Mouse (Mus musculus) erythroid progenitor cell, adult 5-6 weeks (primary cell): ENCODE results near the gene Arhgap45. TPM values are rescaled to one million over a fixed set of nuclear protein-coding genes. Genes with fewer than 3 reads are reported as not detected.
A peak's percentile ranks its signal among the peaks of the same experiment; 100 is the strongest.
"Not testable (repeated sequence)": the region's sequence is repeated elsewhere in the genome, so short reads cannot be mapped to it uniquely, and the experiment has no call there.

Experiments
- ATAC-seq: replicated peaks from 2 replicates; pipeline ENCODE4 v1.8.0; 2016; ENCODE audit warnings: moderate number of reproducible peaks, mild to moderate bottlenecking, moderate TSS enrichment, inconsistent platforms; ENCODE audit not compliant: poor library complexity, low FRiP score, severe bottlenecking
- total RNA-seq, 2 experiments: library from RNA; stranded (forward) in 1 of 2; stranded (reverse) in 1 of 2; fragments of 150-400 nt in 1 of 2; fragments of 186-747, 209-891 nt in 1 of 2; gene quantifications; 2 replicates each; pipeline versions ENCODE4 v1.2.3 to v1.2.4; 2015 to 2017; ENCODE audit warnings: low replicate concordance in 2 of 2

Gene Arhgap45
- total RNA-seq, 2 experiments from 2014 or later: 16.0 to 23.9 TPM

DNA sequence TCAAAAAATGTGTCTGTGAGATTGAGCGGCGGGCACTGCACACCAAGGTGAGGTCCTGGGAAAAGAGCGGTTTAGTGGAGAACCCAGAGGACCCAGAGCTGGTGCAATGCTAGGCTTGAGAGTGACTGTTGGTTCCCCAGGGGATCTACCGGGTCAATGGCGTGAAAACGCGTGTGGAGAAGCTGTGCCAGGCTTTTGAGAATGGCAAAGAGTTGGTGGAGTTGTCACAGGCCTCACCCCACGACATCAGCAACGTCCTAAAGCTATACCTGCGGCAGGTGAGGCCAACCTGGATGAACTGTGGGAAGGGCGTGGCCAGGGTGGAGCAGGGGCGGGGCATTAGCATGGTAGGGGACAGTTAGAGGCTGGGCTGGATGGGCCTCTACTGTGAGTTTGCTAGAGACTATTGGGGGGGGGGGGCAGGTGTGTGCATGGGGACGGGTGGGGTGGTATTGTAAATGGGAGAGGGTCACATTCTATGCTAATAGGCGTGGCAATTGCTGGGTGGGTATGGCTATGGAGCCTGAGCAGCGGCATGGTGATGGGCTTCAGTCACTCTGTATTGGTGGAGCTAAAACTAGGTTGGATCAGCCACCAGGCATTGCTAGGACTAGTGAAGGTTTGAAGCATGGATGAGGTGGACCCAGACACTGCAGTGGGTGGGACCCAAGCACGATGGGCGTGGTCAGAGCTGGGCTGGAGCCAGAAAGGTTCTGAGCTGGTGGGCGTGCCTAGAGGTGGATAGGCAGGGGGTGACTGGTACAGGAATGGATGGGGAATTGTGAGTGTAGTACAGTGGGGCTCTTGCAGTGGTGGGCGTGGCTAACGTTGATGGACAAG lies 11.4 kb downstream of the Arhgap45 start:
- ATAC-seq: no peak

DNA sequence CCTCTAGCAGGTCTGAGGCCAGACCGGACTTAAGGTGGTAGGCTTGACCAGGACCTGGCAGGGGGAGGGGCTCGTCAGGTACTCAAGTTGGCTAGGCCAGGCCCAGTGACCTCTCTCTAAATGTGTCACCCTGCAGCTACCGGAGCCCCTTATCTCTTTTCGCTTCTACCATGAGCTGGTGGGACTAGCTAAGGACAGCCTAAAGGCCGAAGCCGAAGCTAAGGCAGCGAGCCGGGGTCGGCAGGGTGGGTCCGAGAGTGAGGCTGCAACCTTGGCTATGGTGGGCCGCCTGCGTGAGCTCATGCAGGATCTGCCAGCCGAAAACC lies 12.0 kb downstream of the Arhgap45 start:
- ATAC-seq: no peak

DNA sequence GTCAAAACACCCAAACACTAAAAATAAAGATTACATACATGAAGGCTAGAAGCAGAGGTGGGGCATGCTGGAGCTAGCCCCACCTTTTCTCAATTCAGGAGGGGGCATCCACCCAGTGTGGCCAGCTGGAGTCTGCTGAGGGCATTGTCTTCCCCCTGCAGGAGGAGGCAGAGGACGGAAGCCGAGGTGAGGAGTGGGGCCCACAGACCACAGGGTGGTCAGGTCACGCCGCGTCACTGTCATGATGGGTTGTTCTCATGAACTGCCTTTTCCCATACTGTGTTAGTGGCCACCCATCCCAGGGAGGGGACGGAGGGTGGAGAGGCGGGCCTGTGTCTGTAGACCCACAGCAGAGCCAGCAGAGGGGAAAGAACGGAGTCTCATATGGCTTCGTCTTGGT lies 13.7 kb downstream of the Arhgap45 start:
- no peak for ATAC-seq

DNA sequence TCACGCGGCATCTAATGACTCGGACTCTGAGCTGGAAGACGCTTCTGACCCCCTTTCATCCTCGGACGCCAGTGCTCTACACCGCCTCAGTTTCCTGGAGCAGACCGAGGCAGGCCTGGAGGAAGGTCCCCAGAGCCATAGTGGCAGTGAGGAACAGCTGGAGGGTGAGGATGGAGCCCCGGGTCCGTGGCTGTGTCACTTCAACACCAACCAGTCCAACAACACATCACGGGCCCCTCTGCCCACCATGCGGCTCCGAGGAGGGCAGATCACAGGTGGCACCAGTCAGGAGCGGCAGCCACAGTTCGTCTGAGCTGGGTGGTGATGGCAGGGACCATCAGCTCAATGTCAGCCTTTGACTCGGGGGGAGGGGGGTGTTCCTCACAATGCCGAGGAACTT lies 14.3 kb downstream of the Arhgap45 start:
- ATAC-seq: no peak

DNA sequence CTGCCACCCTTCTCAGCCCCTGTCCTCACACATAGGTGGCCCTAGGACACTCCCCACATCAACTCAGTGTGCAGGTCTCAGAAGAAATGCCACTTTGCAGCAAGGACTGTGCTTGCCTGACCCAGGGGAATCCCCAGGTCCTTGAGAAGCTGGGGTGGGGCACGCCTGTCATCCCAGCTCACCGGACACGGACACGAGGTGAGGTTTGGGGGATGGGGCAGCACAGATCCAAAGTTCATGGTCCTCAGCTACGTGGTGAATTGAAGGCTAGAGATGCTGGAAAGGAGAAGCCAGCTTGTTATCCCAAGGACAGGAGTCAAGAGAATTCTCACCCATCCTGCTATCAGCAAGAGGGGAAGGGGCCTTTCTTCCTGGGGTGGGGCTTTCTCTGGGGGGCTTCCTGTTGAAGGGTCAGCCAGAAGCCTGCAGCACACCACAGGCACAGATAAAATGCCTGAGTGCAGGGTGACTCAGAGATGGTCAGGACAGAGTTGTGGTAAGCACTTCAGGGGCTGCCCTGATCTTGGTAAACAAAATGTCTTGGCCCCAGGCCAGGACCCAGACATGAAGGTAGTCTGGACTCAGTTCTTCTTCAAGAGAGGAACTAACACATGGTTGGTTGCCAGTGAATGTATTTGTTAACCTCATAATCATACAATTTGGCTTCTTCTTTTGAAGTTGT lies 16.5 kb downstream of the Arhgap45 start:
- no peak for ATAC-seq

DNA sequence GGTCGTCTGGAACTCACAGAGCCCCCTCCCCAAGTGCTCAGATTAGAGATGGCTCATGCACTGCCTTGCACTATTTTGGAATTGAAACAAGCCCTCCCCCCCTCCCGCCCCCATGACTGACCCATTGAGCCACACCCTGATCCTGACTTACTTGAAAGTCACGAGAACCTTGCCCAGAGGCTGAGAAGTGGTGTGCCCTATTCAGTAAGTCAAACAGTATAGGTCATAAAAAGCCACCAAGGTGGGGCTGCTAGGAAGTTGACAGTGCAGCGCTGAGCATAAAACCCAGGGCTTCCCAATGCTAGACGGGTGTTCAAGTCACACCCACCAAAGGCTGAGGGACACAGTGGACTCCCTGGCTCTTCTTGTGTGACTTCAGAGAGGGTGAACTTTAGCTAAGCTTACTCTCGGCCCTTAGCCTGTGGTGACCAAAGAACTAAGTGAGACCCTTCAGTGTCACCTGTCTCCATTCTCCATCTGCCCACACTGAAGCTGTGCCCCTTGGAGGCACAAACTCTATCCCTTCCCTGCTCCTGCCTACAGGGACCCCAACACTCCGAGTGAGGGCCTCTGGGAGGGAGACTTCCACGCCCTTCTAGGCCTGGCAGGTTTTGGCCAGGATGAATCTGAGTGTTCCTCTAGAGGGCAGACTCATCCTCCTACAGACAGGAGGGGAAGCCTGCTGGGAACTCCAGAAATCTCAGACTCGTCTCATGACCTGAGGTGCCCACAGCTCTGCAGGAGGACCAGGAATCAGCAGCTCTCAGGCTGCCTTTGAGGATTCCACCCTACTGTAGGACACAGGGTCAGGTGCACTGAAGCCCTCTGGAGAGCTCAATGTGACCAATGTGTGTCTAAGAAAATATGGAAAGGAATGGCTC lies 17.3 kb downstream of the Arhgap45 start:
- peak; percentile 49 for ATAC-seq

DNA sequence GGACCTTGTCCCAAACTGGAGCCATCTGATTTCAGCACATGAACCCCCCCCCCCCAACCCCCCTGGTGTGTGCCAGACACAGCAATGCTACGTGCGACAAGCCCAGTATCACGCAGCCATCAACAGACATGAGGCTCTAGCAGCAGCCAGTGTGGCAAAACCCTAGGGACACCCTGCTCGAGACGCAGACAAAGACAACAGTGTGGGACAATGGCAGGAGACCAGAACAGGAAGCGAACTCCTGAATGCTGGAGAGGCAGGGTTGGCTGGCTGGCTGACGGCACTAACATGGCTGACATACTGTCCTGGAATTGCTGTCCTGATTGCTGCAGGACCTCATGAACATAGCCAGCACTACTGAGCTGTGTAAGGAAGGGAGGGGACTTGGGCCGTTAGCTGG lies 18.7 kb downstream of the Arhgap45 start:
- ATAC-seq: no peak

DNA sequence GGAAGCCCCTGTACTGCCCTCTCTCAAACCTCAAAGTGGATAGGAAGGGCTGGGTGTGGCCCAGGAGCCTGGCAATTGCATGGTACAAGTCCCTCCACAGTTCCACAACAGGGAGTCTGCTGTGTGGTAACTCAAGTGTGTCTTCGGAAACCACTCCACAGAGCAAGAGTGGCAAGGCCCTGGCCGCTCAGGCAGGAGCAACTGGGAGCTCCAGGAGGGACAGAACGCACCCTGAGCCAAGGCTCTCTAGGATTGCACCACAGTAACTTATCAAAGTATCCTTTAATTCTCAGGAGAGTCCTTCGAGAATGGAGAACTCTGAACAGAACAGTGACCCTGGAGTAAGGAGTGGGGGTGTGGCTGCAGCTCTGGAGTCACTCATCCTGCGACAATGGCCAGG lies 19.2 kb downstream of the Arhgap45 start:
- no peak for ATAC-seq

DNA sequence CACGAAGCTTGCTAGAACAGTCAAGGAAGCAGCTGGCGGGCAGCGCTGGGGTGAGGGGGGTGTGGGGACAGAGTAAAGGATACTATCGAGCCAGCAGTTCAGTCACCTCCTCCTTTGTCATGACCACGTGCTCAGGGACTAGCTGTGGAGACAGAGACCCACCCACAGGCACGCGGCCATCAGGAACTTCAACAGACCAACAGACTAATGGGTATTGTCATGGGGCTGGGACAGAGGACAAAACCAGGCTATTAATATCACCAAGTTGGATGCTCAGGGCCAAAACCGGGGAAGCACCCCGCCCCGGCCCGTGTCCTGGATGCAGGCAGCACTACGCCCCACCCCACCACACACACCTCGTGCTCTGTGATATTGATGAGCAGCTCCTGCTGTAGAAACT lies 20.4 kb downstream of the Arhgap45 start:
- ATAC-seq: no peak

DNA sequence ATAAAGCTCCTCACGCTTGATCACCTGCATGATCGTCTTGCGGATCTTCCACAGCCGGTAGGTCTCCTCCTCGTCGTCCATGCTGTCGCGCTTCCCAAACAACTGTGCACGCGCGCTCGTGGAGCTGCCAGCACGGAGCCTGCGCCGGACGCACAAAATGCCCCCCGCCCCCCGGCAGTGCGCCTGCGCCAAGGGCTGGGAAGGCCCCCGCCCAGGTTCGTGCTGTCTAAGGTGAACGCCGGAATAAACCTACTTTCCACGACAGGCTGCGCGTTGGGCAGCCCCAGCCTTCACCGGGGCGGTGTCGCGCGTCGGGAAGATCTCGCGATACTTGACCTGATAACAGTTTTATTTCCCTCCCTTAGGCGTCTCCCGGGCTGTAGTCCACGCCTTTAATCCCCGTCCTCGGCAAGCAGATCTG lies 23.1 kb downstream of the Arhgap45 start, which contains the start of gene Polr2e:
Gene Polr2e (minus strand): TSS at position 237 of the 421 bp plus-strand sequence.
- peak; percentile 94 for ATAC-seq

DNA sequence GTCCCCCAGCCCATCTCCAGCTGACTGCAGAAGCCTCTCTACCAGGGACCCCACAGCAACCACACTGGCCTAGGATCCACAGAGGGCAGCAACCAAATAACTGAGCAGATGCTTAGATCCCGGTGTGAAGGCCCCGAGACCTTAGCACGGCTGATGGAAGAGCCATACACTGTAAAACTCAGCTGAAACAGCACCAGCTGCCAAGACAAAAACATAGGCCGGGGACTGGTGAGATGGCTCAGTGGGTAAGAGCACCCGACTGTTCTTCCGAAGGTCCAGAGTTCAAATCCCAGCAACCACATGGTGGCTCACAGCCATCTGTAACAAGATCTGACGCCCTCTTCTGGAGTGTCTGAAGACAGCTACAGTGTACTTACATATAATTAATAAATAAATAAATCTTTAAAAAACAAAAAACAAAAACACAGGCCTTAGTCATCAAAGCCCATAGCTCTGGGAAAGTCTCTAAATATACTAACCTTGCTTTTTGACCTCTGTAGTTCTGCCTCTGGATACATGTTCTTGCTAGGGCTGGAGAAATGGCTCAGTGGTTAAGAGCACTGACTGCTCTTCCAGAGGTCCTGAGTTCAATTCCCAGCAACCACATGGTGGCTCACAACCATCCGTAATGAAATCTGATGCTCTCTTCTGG lies 25.1 kb downstream of the Arhgap45 start:
- ATAC-seq: not testable (repeated sequence)

DNA sequence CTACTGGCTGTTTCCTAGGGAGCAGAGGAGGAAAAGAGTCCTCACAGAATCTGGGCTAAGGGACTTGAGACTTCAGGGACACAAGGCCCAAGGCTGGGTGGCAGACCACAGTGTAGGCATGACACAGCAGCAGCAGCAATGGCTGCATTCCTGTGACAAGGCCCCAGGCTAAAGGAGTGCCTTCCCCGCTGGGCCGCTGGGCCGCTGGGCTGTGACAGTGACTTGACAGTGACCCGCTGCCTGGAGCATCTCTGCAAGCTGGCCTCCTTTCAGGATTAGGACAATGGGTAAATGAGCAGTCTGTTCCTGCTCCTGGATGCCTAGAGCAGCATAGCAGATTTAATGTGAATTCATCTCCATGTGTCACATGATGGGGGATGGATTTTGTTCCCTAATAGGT lies 27.6 kb downstream of the Arhgap45 start:
- no peak for ATAC-seq

DNA sequence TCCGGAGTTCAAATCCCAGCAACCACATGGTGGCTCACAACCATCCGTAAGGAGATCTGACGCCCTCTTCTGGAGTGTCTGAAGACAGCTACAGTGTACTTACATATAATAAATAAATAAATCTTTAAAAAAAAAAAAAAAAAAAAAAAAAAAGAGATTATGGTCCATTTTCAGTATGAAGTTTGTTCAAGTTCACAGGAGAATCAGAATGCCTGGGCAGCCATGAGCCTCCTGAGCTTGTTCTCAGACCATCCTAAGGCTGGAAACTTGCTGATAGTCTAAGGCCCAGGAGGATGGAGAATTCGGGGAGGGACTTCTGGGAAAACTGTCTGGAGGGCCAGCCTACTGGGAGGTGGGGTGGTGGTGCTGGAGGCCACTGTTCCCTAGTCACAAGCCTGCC lies 28.9 kb downstream of the Arhgap45 start:
- not testable (repeated sequence) for ATAC-seq

DNA sequence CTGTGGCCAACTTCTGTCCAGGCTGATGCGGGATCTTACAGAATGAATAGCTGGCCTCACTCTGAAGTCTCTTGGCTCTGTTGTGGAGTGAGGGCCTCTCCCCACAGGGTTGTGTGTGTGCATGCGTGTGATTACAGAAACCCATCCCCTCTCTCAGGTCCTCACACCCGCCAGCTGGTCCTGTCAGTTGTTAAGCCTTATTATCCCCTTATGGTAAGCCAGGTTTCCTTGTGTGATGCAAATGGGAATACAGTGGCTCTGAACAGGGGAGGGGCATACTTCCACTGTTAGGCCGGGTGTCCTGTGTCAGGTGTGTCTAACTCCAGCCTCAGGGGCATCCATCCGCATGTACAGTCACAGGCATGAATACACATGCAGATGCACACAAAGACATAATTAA lies 29.3 kb downstream of the Arhgap45 start:
- no peak for ATAC-seq

DNA sequence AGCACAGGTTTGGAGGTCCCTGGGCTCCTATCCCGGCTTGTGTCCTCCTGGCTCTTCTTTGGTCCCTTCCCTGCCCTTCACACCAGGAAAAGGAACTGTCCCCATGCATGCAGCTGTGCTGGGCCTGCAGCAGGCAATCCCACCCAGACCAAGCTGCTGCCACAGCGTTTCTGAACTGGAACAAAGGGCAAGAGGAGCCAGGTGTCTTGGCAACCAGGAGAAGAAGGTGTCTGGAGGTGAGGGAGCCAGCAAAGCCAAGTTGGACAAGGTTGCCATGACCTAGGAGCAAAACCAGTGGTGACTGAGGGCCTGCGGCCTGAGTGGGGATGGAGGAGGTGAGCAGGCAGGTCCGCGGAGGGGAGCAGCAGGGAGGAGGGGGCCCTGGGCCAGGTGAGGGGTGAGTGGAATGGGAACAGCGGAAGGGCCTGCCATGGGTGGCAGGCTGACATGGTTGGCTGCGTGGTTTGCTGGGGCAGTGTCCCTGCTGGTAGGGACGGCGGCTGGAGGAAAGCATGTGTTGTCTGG lies 30.6 kb downstream of the Arhgap45 start, which contains the start of gene Gpx4:
Gene Gpx4 (plus strand): TSS at position 126 of the 525 bp plus-strand sequence.
- ATAC-seq: no peak

DNA sequence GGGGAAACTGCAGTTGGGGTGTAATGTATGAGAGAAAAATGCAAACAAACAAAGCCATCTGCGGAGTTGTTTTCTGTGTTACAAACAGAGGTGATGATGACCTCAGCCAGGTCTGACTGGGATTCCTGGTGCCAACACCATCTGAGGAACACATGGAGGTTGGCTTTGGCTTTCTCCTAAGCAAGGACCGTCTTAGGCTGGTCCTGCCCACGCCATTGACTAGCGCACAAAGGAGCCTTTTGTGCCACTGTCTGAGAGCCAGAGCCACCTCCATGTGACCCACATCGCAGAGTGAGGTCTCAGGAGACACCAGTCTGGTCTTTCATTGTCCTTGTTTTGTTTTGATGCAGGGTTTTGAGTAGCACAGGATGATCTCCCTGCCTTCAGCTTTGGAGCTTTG lies 31.9 kb downstream of the Arhgap45 start:
- no peak for ATAC-seq

DNA sequence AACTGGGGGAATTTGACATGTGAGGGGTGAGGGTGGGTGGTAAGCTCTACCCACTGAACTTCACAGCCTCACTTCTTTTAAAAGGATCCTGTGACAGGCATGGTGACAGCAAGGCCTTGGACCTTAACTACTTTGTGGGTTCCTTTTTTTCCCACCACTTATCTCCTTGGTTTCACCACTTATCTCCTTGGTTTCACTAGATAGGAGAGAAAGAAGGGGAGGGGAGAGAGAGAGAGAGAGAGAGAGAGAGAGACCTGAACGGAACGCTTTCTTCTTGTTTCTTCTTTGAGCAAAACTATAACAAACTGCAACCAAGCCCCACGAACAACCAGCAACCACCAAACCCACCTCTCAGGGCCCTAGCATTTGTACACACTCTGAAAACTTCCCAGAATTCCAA lies 32.4 kb downstream of the Arhgap45 start:
- no peak for ATAC-seq

DNA sequence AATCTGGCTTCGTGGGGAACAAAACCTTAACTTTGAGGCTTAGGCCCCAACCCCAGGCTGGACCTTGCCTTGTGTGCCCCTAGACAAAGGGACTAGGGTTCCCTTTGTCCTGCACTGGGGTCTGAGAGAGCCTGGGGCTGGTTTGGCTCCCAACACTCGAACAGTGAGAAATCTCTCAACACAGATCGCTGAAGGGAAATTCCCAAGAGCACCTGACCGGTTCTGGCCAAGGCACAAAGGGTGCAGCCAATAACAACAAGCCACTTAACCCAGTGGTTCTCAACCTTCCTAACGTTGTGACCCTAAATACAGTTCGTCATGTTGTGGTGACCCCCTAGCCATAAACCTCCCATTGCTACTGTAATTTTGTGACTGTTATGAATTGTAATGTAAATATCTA lies 33.8 kb downstream of the Arhgap45 start:
- no peak for ATAC-seq

DNA sequence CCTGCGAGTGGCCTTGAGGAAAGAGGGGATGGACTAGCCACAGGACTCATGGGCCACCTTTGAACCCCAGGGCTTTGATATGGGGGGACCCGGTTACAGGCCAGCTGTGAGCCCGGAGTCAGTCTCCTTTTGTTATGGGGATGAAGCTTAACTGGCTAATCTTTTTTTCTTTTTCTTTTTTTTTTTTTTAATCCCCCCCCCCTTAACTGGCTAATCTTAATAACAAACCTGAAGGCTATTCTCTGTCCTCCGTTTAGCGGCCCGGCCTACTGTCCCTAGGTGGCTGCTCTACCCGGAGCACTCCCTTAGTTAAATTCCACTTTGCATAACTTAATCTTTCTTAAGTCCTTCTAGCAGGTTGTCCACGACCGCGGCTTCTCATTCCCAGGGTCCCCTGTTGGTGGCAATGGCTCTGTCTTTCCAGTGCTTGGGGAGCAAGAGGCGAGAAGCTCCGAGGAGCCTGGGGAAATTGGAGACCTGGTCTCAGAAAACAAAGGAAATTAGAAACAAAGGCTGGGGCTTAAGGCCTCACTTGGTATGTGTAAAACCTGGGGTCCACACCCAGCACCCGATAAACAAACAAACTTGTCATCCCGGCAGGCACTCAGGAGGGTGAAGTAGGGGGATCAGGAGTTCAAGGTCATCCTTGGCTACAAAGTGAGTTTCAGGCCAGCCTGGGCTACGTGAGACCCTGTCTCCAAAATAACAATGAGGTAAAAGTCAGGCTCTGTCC lies 34.6 kb downstream of the Arhgap45 start:
- no peak for ATAC-seq
